Mouse (Mus musculus) embryonic facial prominence, embryonic 12.5 days (tissue): Measurements from ENCODE around the gene Ddx24. TPM values are rescaled to one million over a fixed set of nuclear protein-coding genes. Genes with fewer than 3 reads are reported as not detected.

Source experiments
- ATAC-seq: fragments of 200-750 bp; cut with Nextera tagmentation; 2 replicates; pipeline ENCODE4 v1.8.0; 2017; ENCODE audit not compliant: insufficient number of reproducible peaks, insufficient read depth, low FRiP score, low TSS enrichment
- H3K27ac ChIP-seq: fragments of 300-500 bp; sonication (generic); 2 replicates; pipeline ENCODE4 v1.5.1; 2016; ENCODE audit warnings: mild to moderate bottlenecking
- H3K27me3 ChIP-seq: fragments of 300-500 bp; sonication (generic); 2 replicates; pipeline ENCODE4 v1.6.1; 2016; ENCODE audit warnings: mild to moderate bottlenecking, moderate library complexity
- H3K36me3 ChIP-seq: fragments of 300-500 bp; sonication (generic); 2 replicates; pipeline ENCODE4 v1.6.1; 2016; ENCODE audit warnings: mild to moderate bottlenecking
- H3K4me1 ChIP-seq: fragments of 300-500 bp; sonication (generic); 2 replicates; pipeline ENCODE4 v1.6.1; 2016
- H3K4me2 ChIP-seq: fragments of 300-500 bp; sonication (generic); replicated peaks from 2 replicates; pipeline ENCODE4 v1.6.1; 2016; ENCODE audit warnings: mild to moderate bottlenecking, moderate library complexity
- H3K4me3 ChIP-seq: fragments of 300-500 bp; sonication (generic); 2 replicates; pipeline ENCODE4 v1.5.1; 2016; ENCODE audit warnings: mild to moderate bottlenecking
- H3K9ac ChIP-seq: fragments of 300-500 bp; sonication (generic); 2 replicates; pipeline ENCODE4 v1.6.1; 2016; ENCODE audit warnings: mild to moderate bottlenecking, moderate library complexity
- H3K9me3 ChIP-seq: fragments of 300-500 bp; sonication (generic); 2 replicates; pipeline ENCODE4 v1.6.1; 2016; ENCODE audit warnings: mild to moderate bottlenecking, moderate library complexity
- WGBS: fragments of 180-500 bp; shearing (Covaris S2); methylation state at CpG from one replicate; pipeline ENCODE4 v1.1.7; 2016; 5-methylcytosine and 5-hydroxymethylcytosine counted together
- polyA plus RNA-seq: library from polyadenylated mRNA; unstranded; fragments of >200 nt; fragmentation: Nextera tagmentation; extraction: Ambion mirVana; gene quantifications from 2 replicates; pipeline ENCODE4 v1.2.1, GENCODE M21; 2016

Ddx24 gene
- polyA plus RNA-seq, 1 experiment from 2014 or later: 121 TPM

- peak within 1 kb of the TSS; percentile 66 for H3K4me2 ChIP-seq
- H3K36me3 ChIP-seq: no peaks in the 10 kb centered on the region
- H3K4me1 ChIP-seq: peaks cover 9% of the 10 kb centered on the region; the same call in 1 of the 2 replicates
- peak within 1 kb of the TSS; percentile 60 for H3K4me3 ChIP-seq
- peak; percentile 98 for ATAC-seq
- H3K9me3 ChIP-seq: no peaks in the 10 kb centered on the region
- peak within 1 kb of the TSS; percentile 81 for H3K9ac ChIP-seq
- peak within 1 kb of the TSS; percentile 73 for H3K27ac ChIP-seq
- H3K27me3 ChIP-seq: no peaks in the 10 kb centered on the region
- WGBS: under 1% methylated on average over 58 of the region's 58 CpGs
These were observed 36.9 kb downstream of the Ddx24 start, which contains the start of gene Otub2 for GRCm38 (mm10) chr12:103388505-103389347. Gene Otub2, plus strand, starts transcription at chr12:103388682.

DNA sequence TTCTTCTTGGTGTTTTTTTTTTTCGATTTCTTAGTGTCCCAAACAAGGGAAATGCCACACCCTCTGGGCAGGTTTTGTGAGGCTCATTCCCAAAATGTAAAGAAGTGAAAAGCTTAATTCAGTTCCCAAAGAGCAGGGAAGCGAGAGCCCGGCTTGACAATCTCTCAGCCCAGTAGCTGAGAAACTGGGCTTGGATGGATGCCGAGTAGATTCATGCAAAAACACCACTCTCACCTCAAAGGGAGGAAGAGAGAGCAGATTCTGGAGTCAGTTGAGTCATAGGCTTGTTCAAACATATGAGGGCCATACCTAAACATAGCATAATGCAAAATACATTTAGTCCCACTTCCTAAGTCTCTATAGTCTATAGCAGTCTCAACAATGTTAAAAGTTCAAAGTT lies 45.4 kb downstream of the Ddx24 start:
- Histone ChIP-seq H3K27ac (no peak overlapping the region), H3K4me3 (no peak overlapping the region)
- 85% methylated on average over 4 of the region's 4 CpGs for WGBS

GRCm38 (mm10) chr12:103376774-103377173 lies 48.9 kb downstream of the Ddx24 start:
- H3K27me3 ChIP-seq: no peaks in the 10 kb centered on the region
- WGBS: 77% methylated on average over 4 of the region's 4 CpGs
- ATAC-seq: no peak

More for the DNA sequence above, 45.4 kb downstream of the Ddx24 start:
- no peak overlapping the region for H3K4me2 ChIP-seq
- no peaks in the 10 kb centered on the region for H3K4me1 ChIP-seq
- no peaks in the 10 kb centered on the region for H3K9me3 ChIP-seq
- no peak for ATAC-seq
- H3K36me3 ChIP-seq: no peaks in the 10 kb centered on the region
- H3K9ac ChIP-seq: no peak overlapping the region
- H3K27me3 ChIP-seq: no peaks in the 10 kb centered on the region

DNA sequence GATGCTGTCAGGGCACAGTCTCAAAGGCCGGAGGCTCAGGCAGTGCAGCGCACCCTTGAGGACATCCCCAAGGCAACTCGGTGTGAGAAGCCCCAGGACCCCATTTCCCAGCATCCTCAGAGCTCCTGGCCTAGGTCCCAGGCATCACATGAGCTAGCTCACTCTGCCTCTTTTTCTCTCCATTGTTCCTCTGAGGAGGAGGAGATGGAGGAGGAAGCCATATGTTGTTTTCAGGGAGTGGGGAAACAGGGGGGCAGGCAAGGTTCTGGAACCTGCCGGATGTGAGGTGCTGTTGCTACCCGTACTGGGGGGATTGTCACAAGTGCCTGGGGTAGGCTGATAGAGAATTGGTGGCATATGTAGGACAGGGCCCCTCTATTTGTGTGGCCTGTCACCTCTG lies 49.5 kb downstream of the Ddx24 start:
- Histone ChIP-seq H3K36me3 (no peaks in the 10 kb centered on the region), H3K9me3 (no peaks in the 10 kb centered on the region), H3K4me2 (no peak overlapping the region), H3K9ac (no peak overlapping the region), H3K27me3 (no peaks in the 10 kb centered on the region), H3K4me1 (no peaks in the 10 kb centered on the region), H3K4me3 (no peak overlapping the region), H3K27ac (no peak overlapping the region)
- no peak for ATAC-seq
- WGBS: 60% methylated on average over 5 of the region's 5 CpGs

More at GRCm38 (mm10) chr12:103376774-103377173, 48.9 kb downstream of the Ddx24 start:
- H3K4me3 ChIP-seq: no peak overlapping the region
- H3K4me2 ChIP-seq: no peak overlapping the region
- H3K4me1 ChIP-seq: no peaks in the 10 kb centered on the region
- no peaks in the 10 kb centered on the region for H3K9me3 ChIP-seq
- no peak overlapping the region for H3K9ac ChIP-seq
- H3K36me3 ChIP-seq: no peaks in the 10 kb centered on the region
- H3K27ac ChIP-seq: no peak overlapping the region

- no peaks in the 10 kb centered on the region for H3K27me3 ChIP-seq
- 74% methylated on average over 8 of the region's 8 CpGs for WGBS
- no peaks in the 10 kb centered on the region for H3K36me3 ChIP-seq
- H3K27ac ChIP-seq: no peak overlapping the region
- no peaks in the 10 kb centered on the region for H3K4me1 ChIP-seq
- H3K4me3 ChIP-seq: no peak overlapping the region
- no peak for ATAC-seq
- H3K9ac ChIP-seq: no peak overlapping the region
- H3K9me3 ChIP-seq: no peaks in the 10 kb centered on the region
- H3K4me2 ChIP-seq: no peak overlapping the region
These were observed 51.9 kb downstream of the Ddx24 start for GRCm38 (mm10) chr12:103373530-103374236.

DNA sequence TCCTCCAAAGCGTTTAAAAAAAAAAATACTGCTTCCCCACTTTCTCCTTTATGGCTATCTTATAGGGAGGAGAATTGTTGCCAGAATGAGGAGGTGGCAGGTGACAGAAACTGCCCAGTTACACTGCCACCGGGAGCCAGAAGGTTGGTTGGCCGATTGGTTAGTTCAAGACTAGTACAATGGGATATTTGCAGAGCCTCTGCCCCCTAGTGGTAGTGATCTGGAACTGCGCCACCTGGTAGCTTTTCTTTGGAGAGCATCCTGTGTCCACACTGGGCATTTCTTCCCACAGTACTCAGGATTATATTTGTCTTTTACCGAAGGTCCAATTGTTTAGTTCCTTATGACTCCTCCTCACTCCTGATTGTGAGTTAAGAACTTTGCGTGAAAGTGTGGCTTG lies 53.9 kb downstream of the Ddx24 start:
- Histone ChIP-seq H3K4me1 (no peaks in the 10 kb centered on the region), H3K36me3 (no peaks in the 10 kb centered on the region), H3K9ac (no peak overlapping the region), H3K27me3 (no peaks in the 10 kb centered on the region), H3K4me3 (no peak overlapping the region), H3K9me3 (no peaks in the 10 kb centered on the region), H3K27ac (no peak overlapping the region), H3K4me2 (no peak overlapping the region)
- WGBS: 27% methylated on average over 6 of the region's 6 CpGs
- no peak for ATAC-seq

DNA sequence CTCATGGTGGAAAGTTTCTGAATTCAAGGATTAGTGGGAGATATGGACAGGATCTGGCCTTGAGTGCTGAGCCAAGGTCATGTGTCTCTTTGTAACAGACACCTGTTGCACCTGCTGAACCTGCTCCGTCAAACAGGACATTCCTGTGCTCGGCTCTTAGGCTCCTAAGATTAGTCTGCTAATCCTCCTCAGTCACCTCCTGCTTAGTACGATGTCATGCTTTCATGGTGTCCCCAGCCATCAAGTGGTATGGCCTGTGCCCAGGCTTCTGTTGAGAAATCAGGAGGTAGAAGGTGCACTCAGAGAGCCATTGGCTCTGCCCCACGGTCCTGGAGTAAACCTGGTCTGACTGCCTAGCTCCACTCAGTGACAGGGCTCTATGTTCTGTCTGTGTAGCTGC lies 54.8 kb downstream of the Ddx24 start:
- H3K9me3 ChIP-seq: no peaks in the 10 kb centered on the region
- H3K4me2 ChIP-seq: no peak overlapping the region
- H3K4me1 ChIP-seq: no peaks in the 10 kb centered on the region

GRCm38 (mm10) chr12:103368777-103369176 lies 56.9 kb downstream of the Ddx24 start:
- Histone ChIP-seq H3K4me2 (no peak overlapping the region), H3K27ac (no peak overlapping the region), H3K4me1 (no peaks in the 10 kb centered on the region), H3K9ac (no peak overlapping the region), H3K9me3 (no peaks in the 10 kb centered on the region), H3K36me3 (no peaks in the 10 kb centered on the region), H3K4me3 (no peak overlapping the region), H3K27me3 (no peaks in the 10 kb centered on the region)
- no peak for ATAC-seq
- WGBS: 63% methylated on average over 2 of the region's 2 CpGs

More for the DNA sequence above, 54.8 kb downstream of the Ddx24 start:
- 79% methylated on average over 4 of the region's 4 CpGs for WGBS
- H3K36me3 ChIP-seq: no peaks in the 10 kb centered on the region
- no peak overlapping the region for H3K9ac ChIP-seq
- no peak for ATAC-seq
- H3K27ac ChIP-seq: no peak overlapping the region
- no peaks in the 10 kb centered on the region for H3K27me3 ChIP-seq
- no peak overlapping the region for H3K4me3 ChIP-seq

- WGBS: 78% methylated on average over 7 of the region's 7 CpGs
- Histone ChIP-seq H3K9ac (no peak overlapping the region), H3K27me3 (no peaks in the 10 kb centered on the region), H3K36me3 (no peaks in the 10 kb centered on the region), H3K9me3 (no peaks in the 10 kb centered on the region), H3K4me2 (0 out of 2 replicates have a peak overlapping the region, but pooled peaks have one; percentile 15), H3K27ac (no peak overlapping the region), H3K4me3 (no peak overlapping the region), H3K4me1 (no peaks in the 10 kb centered on the region)
- ATAC-seq: no peak
These were observed 57.3 kb downstream of the Ddx24 start for GRCm38 (mm10) chr12:103368326-103368669.

DNA sequence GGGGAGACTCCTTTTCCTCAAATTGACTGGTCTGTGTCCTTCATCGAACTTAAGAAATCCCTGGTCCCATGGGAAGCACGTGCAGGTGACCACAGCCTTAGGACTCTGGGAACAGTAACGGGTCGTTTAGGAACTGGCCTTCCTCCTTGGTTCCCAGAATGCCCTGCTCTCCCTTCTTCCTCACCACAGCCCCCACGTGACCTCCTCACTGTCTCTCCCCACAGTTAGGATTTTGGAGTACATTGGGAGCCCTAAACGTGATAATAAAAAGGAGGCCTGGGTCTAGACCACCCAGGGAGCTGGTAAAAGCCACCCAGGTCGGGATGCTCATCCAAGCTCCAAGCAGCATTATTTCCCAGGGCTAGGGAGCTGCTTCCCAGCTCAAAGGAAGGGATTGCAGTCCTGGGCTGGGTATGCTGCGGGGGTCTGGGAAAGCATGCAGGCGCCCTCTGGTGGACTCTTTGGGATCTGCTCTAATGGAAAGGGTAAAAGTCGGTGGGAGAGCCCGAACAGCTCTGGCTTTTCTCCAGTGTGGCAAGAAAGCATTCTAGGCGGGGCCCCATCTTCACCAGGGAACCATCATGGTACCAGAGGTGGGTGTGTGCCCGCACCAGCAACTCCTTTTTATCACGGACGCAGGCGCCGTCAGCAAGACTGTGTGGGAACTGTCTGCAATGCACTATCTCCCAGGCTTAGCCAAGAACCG lies 57.9 kb downstream of the Ddx24 start:
- H3K27me3 ChIP-seq: no peaks in the 10 kb centered on the region
- H3K4me1 ChIP-seq: no peaks in the 10 kb centered on the region
- H3K4me2 ChIP-seq: 0 out of 2 replicates have a peak overlapping the region, but pooled peaks have one; percentile 15
- H3K9ac ChIP-seq: no peak overlapping the region
- WGBS: 18% methylated on average over 18 of the region's 18 CpGs
- H3K27ac ChIP-seq: no peak overlapping the region
- no peaks in the 10 kb centered on the region for H3K36me3 ChIP-seq
- no peak overlapping the region for H3K4me3 ChIP-seq
- ATAC-seq: no peak
- no peaks in the 10 kb centered on the region for H3K9me3 ChIP-seq

DNA sequence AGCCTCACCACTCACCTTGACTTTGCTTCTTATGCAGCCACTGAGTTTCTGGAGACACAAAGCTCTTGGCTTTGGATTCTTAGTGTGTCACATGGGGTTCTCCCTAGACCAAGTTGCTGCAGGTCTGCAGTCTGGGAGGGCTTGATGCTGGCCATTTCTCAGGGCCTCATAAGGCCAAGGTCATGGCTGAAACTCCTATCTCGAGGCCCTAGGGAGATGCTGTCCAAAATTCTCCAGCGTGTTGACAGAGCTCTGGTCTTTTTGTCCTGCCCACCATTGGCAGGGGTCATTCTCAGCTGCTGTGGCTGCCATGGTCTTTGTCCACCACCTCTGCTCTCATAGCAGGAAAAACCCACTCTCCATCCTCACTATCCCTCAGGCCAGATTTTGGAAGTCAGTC lies 58.5 kb downstream of the Ddx24 start:
- Histone ChIP-seq H3K4me2 (no peak overlapping the region), H3K27ac (no peak overlapping the region), H3K4me3 (no peak overlapping the region), H3K9ac (no peak overlapping the region), H3K4me1 (no peaks in the 10 kb centered on the region), H3K27me3 (no peaks in the 10 kb centered on the region), H3K9me3 (no peaks in the 10 kb centered on the region), H3K36me3 (no peaks in the 10 kb centered on the region)
- ATAC-seq: no peak
- WGBS: 74% methylated on average over 2 of the region's 2 CpGs
